Mouse (Mus musculus): Measurements from ENCODE around the gene Ccdc157. TPM values are rescaled to one million over a fixed set of nuclear protein-coding genes. Genes with fewer than 3 reads are reported as not detected.

Gene Ccdc157
- polyA plus RNA-seq, 1 experiment = 2.7 TPM

Other genes with a start within 250 kb of the Ccdc157 start
- gene Slc35e4, start 245.6 kb downstream of the Ccdc157 start, polyA plus RNA-seq (2012; rRNA removed) = 3.0 and 3.5 TPM in 2 replicates
- 292 and 424 TPM in 2 replicates for gene Tcn2, start 228.1 kb downstream of the Ccdc157 start, polyA plus RNA-seq (2012; rRNA removed)
- 34.1 and 34.2 TPM in 2 replicates for gene Pes1, start 196.3 kb downstream of the Ccdc157 start, polyA plus RNA-seq (2012; rRNA removed)
- gene 4930556J24Rik, start 183.5 kb downstream of the Ccdc157 start, polyA plus RNA-seq (2012; rRNA removed) = 0.23 TPM in 1 of 2 replicates, not detected in the other
- gene Gal3st1, start 176.7 kb downstream of the Ccdc157 start, polyA plus RNA-seq (2012; rRNA removed) = 44.4 and 68.9 TPM in 2 replicates
- 0.05 TPM in 1 of 2 replicates, not detected in the other for gene Sec14l4, start 128.8 kb downstream of the Ccdc157 start, polyA plus RNA-seq (2012; rRNA removed)
- not detected in 2 replicates for gene Sec14l3, start 95.5 kb downstream of the Ccdc157 start, polyA plus RNA-seq (2012; rRNA removed)
- gene Mtfp1, start 64.8 kb downstream of the Ccdc157 start, polyA plus RNA-seq (2012; rRNA removed) = 18.0 and 26.5 TPM in 2 replicates
- gene Sec14l2, start 36.9 kb downstream of the Ccdc157 start, polyA plus RNA-seq (2012; rRNA removed) = 15.1 and 54.4 TPM in 2 replicates
- 16.1 and 16.4 TPM in 2 replicates for gene Rnf215, start 25.1 kb downstream of the Ccdc157 start, polyA plus RNA-seq (2012; rRNA removed)
- gene Sf3a1, start 57 bp upstream of the Ccdc157 start, polyA plus RNA-seq (2012; rRNA removed) = 21.0 and 27.8 TPM in 2 replicates
- 30.9 and 35.5 TPM in 2 replicates for gene Tbc1d10a, start 26.5 kb upstream of the Ccdc157 start, polyA plus RNA-seq (2012; rRNA removed)
- gene Castor1, start 57.9 kb upstream of the Ccdc157 start, polyA plus RNA-seq (2012; rRNA removed) = 3.4 and 4.5 TPM in 2 replicates
- 0.44 and 0.60 TPM in 2 replicates for gene Osm, start 76.1 kb upstream of the Ccdc157 start, polyA plus RNA-seq (2012; rRNA removed)
- 2.9 and 4.0 TPM in 2 replicates for gene Lif, start 97.3 kb upstream of the Ccdc157 start, polyA plus RNA-seq (2012; rRNA removed)